Mouse (Mus musculus) MEL-GATA-1-ER (cell line): Measurements from ENCODE around the gene Babam2.

Experiments used
- DNase-seq: peaks from one replicate; pipeline ENCODE4 v3.0.0-alpha.2; 2012; ENCODE audit warnings: low read depth; ENCODE audit errors: extremely low read depth

The Babam2 gene

DNA sequence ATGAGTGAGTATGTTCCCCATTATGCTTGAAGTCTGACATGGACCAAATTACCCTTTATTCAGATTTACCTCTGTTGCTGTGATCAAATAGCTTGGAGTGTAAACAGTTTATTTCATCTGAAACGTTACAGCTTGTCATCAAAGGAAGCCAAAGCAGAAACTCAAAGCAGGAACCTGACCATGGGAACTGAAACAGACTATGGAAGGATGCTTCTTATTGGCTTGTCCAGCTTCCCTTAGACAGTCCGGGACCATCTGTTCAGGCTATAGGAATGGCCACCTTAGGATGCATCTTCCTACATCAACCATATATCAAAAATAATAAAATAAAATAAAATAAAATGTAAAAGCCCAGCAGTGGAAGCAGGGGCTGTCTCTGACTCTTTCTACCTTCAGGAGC, 183.0 kb downstream of the Babam2 start:
- DNase-seq: no peak

DNA sequence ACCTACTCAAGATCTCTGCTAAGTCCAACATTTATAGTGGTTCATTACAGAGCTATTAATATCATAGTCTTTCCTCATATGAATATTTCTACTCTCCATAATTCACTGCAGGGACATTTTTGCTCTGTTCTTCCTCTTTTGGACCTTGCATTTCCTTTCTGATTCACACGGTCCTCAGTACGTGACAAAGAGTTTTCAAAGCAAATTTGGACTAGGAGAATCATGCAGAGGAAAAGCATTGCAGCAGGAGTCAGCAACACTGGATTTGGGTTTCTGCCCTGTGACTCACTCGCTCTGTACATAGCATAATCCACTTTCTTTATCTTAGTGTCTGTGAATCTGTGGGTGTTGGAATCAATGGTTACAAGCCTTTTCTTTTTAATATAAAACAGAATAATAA, 184.8 kb downstream of the Babam2 start:
- no peak for DNase-seq

DNA sequence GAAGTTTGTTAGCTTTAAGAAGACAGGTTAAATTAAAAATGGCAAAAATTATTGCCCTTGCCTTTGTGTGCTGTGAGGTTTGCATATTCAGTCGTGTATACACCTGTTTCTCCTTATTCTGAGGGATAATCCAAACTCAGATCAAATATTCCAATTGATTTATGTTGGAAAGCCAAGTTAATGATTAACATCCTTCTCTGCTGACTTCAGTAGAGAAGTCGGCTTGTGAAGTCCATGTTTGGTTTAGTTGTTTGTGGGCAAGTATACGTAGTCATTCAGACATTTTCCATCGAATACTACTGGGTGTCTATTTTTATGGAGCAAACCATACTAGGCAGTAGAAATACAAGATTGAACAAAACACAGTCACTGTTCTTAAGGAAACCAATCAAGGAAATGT, 187.5 kb downstream of the Babam2 start:
- DNase-seq: no peak

DNA sequence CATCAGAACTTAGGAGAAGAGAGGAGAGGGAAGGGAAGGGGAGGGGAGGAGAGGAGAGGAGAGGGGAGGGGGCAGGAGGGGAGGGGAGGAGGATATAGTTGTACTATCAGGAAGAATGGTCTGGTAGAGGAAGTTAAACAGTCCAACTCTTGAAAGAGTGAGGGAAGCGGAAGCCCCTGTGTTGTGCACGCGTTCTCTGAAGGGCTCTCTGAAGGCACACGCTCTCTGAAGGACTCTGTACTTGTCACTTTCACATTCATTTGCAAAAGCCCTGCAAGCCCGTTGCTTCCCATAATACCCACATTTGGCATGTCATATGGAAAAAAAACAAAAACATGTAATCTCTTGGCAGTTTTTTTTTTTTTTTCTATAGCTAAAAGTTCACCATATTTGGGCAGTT, 190.1 kb downstream of the Babam2 start:
- no peak for DNase-seq

DNA sequence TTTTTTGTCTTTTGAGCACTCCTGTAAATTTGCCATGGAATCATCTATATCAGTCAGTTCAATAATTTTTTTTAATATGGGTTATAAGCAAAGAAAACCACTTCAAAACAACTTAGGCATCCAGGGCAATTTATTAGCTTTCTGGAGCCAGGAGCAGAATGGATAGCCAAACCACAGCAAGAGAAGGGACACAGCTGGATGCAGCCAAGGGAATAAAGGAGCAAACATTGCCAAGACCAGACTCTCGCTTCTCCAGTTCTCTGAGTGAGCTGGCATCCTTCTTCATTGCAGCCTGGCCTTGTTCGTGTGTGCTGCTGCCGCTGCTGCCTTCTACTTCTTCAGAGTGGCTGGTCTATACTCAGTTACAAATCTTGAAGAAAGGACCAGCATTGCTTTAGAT, 190.9 kb downstream of the Babam2 start:
- DNase-seq: no peak

DNA sequence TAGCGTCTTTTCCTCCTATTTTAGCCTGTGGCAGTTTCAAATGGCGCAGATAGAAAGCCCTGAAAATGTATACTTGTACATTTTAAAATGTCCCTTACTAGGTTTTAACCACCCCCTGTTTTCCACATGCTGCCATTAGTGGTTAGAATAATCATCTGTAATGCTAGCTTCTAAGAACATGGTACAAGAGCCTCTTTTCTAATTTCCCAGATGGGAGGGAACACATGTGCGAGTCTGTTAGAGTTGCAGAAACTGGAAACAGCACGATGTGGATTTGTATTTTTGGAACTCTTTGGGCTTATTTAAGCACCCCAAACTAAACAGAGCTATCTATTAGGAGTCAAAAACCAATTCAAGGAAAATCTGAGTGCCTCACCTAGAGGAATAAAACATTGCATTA, 195.1 kb downstream of the Babam2 start:
- no peak for DNase-seq

DNA sequence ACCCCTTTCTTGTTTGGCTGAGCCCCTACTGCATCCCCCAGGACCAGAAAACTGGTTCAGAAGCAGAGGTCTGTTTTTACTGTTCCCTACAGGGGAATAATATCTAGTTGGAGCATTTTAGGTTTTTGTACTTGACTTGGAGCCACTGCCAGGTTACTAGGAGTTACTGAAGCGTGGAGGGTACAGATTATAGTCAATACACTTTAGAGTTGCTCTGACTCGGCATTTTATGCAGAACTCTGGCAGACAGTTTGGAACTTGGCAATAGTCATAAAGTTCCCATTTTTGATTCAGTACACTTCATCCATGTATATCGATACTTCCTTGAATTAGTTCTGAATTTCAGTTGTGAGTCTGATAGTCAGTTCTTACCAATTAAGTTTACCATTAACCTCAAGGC, 202.4 kb downstream of the Babam2 start:
- DNase-seq: no peak

DNA sequence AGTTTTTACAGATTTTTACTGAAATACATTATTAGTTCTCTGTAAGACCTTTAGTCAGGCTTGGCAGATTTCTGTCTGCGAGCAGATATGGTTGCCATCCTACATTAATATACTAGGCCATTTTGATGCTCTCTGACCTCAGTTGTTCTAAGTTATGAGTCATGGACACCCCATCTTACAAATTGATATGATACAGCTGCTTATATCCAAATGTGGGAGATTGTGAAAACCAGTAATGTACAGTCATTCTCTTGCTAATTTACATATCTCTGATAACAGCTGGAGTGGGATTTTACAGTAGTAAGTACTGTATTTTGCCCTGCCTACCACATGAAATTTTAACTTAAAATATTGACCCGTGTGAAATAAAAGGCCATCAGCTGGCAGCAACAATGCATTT, 204.7 kb downstream of the Babam2 start:
- DNase-seq: no peak

DNA sequence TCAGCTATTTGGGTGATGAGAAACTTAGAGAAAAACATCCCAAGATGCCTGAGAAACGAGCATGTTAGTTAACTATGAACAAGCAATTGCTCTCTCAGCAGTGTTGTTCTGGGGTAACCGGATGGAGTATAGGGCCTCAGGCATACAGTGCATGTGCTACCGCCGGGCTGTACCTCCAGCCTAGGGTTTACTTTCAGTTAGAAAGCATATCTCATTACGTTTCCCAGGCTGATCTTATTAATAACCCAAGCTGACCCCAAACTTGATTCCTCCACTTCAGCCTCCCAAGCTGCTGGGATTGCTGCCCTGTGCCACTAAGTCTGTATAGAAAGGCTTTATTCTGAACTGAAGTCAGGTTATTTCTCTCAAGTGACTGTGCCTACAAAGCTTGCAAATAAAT, 205.4 kb downstream of the Babam2 start:
- no peak for DNase-seq

DNA sequence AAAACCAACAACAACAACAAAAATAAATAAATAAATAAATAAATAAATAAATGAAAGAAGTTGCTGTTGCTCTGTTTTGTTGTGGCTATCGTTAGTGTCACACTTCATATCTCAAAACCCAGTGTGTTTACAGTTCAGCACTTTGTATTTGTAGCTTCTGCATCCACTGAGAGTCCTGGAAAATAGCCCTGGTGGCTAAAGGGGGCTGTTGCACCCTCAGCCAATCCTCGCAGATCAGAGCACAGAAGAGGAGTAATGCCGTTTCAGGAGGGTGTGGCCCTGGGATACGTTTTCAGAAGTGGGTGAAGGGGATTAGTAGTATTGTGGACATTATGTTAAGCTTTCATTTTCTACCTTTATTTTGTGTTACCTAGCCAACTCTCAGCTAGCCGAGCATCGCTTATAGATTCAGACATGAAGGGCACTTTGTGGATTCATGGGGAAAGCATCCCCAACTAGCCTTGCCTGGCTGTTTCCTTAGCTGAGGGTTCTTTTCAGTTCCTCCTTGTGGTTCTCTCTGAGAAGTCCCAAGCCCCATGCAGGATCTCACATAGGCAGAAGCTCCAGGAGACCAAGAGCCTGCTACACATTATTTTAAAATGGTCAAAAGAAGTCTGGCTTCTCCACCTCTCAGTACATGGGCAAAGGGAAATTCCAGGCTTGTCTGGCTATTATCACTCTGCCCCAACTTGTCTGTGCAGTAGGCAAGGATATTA, 207.6 kb downstream of the Babam2 start:
- DNase-seq: no peak

DNA sequence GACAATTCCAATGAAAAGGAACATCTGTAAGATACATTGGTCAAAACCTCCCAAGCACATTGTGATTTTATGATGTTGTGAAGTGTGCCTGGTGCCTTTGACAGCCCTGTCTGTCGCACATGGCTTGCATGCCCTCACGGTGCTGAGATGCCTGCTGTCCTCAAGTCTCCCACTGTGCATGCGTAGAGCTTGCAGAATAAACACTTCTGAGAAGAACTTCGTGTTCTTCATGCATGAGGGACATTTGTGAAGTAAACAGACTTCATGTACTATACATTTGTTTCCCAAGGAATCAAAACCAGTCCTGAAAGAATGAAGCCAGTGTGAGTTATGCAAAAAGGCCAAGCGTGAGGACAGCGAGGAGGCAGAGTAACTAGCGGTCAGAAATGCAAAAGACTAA, 208.3 kb downstream of the Babam2 start:
- no peak for DNase-seq

DNA sequence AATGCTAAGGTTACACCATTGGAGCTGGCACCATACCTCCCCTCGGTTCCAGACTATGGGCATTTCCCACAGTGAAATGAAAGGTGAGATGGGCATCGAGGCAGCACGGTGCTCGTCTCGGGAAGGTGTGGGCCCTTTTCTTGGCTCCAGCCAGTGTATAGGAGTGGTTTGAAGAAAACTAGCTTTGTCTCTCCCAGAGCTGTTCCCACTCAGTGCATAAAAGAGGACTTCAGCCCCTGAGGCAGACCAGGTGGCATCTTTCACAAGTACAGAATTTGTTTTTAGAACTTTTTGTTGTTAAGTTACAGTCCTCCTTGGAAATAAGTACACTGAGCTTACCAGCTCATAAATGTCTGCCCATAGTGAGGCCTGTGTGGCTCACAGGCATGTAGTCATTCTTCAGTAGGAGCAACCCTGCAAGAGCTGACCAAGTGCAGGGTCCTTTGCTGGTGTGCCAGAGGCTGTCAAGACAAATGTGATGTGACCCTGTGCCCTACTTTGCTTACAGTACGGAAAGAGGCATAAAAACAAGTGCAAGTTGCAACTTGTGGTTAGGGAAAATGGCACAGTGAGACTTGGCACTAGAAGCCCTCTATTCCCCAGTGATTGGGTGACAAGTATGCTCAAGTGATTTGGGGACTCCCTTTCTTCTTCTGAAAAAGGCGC, 208.9 kb downstream of the Babam2 start:
- no peak for DNase-seq

DNA sequence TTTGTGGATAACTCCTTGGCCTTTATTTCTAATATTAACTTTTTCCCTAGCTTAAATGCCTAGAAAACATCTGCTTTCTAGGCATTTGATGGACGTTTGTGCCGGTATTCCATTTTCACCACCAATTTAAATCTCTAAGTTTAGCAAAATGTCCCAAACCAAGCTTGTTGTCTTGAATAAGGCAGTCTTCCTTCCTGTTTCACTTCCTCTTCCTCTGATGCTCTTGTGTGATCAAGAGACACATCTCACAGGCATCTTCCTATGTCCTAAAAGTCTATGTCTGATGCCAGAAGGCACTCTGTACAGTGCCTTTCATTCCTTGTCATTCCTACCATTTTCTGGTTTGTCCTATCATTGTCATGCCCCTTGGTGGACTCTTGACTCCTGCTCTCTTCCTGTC, 210.5 kb downstream of the Babam2 start:
- DNase-seq: no peak

DNA sequence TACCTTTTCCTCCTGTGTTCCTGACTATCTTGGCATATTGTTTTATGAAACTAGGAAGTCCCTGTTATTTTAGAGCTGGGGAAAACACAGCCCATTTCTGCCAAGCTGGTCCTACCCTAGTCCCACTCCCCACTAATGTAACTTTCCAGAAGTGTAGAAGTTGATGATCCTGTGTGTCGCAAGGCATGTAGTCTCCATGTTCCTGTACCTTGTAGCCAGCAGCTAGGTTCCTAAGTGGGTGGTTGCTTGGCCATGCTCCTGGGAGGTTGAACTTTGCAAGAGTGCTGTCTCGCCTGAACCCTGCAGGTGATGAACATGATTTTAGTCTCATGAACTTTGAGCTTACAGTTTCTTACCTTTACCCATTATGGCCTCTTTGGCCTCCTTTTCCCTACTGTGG, 211.3 kb downstream of the Babam2 start:
- no peak for DNase-seq

DNA sequence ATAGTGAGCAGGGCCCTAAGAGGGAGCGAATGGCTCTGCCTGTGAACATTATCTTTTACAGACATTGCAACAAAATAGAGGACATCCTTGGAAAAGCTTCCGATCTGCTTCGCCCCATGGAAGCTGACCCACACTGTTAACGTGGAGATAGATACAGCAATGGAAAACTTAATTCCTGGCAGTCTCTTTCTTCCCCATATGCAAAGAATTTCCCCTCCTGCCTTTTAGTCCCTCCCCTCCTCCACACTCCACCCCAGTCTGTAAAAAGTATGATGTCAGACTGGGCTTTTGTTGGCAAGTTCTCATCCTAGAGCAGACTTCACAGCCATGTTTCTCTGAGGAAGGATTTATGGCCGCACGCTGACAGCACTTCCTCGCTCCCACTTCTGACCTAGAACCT, 218.8 kb downstream of the Babam2 start:
- DNase-seq: no peak

DNA sequence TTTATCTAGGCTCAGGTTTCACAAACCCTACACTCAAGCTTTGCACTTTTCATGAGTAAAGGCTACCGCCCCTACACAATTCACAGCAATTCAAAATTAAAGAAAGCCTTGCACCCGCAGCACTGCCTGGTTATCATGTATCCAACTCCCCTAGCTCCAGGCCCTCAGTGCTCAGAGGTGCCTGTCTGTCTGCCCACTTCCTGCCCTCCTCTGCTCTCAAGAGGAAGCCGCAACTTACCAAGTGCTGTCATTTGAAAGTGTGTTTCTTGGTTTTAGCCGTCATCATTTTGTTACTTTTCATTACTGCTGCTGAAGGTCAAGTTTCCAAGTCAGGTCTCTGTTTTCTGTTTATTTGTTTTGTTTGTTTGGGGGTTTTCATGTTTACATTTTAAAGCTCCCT, 221.1 kb downstream of the Babam2 start:
- no peak for DNase-seq

DNA sequence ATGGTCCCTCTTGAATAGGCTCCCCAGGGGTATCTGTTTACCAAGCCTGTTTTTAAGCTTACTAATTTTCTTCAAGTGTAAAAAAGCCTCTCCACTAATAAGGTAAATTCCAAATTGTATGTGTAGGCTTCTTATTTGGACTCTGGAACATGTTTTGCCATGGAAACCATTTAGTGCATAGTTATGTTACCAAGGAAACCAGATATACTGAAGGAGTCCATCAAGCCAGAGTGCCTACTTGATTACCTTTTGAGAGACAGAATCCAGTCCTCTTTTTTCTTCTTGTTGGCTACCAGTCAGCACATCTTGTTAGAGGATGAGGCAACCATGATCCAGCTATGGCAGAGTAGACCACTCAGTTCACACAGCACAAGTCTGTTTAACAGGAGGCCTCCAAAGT, 222.6 kb downstream of the Babam2 start:
- no peak for DNase-seq

DNA sequence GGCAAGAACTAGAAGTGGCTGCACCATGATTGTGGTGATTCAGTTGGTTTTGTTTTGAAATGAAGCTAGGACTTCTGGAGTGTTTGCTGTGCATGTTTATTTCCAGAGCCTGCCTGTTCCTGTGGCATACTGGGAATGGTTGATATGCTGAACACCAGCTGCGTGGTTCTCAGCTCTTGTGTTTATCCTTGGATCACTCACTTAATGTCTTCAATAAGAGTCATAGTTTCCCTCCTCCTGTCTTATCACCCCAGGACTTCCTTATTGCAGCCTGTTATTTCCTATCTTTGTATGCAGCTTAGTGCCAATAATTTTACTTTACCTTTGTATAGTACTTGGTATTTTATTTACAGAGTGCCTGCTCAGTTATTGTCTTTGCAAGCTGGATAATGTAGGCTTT, 223.4 kb downstream of the Babam2 start:
- peak; percentile 13 for DNase-seq

DNA sequence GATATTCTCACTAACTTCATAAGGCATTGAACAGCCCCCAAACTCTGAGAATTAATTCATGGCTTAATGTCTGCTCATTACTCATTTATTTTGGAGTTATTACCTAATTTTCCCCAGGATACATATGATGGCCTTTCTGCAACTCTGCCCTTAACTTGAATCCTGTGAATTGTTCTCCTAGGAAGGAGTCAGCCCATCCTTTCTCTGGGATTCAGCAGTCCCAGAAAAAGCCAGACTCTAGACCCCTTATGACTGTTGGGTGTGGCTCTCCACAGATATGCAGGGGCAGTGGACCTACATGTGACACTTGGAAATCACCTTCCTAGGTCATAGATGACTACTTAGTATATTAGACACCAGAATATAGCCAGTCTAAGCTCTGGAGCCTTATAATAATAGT, 226.6 kb downstream of the Babam2 start:
- DNase-seq: no peak

DNA sequence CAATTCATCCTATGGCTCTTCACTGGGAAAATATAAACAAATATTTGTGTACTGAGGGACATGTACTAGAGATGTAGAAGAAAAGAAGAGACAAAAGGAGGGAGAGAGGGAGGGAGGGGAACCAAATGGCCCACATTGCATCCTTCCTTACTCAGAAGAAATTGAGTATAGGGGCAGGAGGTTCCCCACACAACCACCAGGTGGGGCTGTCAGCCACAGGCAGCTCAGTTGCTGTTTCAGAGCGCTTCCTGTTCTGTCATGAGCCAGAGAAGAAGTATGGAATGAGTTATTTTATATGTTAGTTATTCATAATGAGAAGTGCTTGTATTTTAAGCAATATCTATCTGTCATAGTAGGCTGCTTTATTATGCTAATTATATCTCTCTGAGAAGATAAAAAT, 229.1 kb downstream of the Babam2 start:
- peak; percentile 23 for DNase-seq

DNA sequence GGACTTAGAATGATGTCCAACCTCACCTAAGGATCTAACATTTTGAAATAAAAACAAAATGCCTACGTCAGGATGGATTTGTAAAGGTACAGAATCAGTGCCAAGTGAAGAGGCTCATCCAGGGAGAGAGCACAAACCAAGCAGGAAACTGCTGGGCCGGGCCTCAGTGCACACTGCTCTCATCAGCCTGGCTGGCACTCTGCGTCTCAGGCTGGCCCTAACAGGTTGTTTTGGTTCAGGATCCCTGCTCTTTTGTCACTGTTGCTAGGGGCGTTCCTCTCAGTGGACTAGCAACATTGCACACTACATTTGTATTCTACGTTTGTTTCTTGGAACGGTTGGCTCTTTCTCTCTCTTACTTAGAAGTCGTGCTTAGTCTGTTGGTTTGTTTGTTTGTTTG, 231.5 kb downstream of the Babam2 start:
- no peak for DNase-seq

DNA sequence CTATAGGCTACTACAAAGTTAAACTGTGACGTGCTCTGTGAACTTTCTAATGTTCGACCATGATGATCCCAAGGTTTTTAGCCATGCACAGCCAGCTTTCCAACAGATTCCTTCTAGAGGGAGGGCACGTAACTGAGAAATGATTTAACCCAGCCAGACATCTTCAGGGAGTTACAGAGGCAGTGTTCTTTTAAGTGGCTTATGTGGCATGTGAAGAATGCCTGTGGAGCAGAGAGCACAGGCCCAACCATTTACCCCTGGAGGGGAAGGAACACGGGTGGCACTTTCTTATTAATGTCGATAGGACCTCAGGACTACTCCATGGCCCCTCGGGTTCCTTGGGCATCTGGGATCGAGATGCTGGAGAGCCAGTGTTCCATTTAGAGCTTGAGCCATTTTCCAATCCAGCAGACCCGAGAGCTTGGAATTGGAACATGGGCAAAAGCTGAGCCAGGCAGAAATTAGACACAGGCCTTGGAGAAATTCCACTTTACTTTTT, 233.7 kb downstream of the Babam2 start:
- no peak for DNase-seq

DNA sequence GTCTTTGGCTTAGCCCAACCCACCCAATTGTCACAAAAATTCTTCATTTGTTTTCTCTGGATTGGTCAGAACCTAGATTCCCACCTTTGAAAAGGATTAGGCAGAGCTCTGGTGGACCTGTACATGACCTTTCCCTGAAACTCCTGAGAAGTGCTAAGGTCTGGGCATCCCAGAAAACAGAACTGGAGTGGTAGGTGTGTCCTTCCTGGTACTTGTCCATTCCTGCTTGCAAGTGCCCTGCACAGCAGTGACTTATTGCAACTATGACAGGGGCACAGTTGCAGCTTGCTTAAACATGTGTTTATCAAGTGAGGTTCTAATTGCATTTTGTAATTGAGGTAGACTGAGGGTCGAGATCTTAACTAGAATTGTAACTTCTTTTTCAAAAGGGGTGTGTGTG, 234.2 kb downstream of the Babam2 start:
- DNase-seq: no peak
